Mouse (Mus musculus) CH12F3 (cell line): Measurements from ENCODE around the gene Rplp0.
"Not testable (repeated sequence)": the region's sequence is repeated elsewhere in the genome, so short reads cannot be mapped to it uniquely, and the experiment has no call there.

Experiments
- in situ Hi-C: fragments of 300-500 bp; cut with MboI; formaldehyde crosslinking; loops from 2 replicates; pipeline ENCODE4 v1.14.3; 2020; ENCODE audit warnings: low sequenced_read_pairs

The Rplp0 gene

GRCm38 (mm10) chr5:115559237-115560101, at the start of gene Rplp0:
Gene Rplp0, plus strand, starts transcription at chr5:115559467.
- in situ Hi-C loops, result no loop called here

- in situ Hi-C loops, result no loop called here
These were observed 49.2 kb upstream of the Rplp0 start for GRCm38 (mm10) chr5:115509790-115510689.

GRCm38 (mm10) chr5:115512375-115512774, 46.9 kb upstream of the Rplp0 start:
- in situ Hi-C loops, result no loop called here

GRCm38 (mm10) chr5:115513246-115513645, 46.0 kb upstream of the Rplp0 start:
- in situ Hi-C loops, result no loop called here

GRCm38 (mm10) chr5:115513721-115514120, 45.5 kb upstream of the Rplp0 start:
- in situ Hi-C loops, result no loop called here

- in situ Hi-C loops, result no loop called here
These were observed 44.9 kb upstream of the Rplp0 start for GRCm38 (mm10) chr5:115514346-115514745.

- in situ Hi-C loops, result no loop called here
These were observed 44.2 kb upstream of the Rplp0 start for GRCm38 (mm10) chr5:115514896-115515587.

GRCm38 (mm10) chr5:115516081-115516907, 43.0 kb upstream of the Rplp0 start:
- in situ Hi-C loops, result no loop called here

- in situ Hi-C loops, result no loop called here
These were observed 42.4 kb upstream of the Rplp0 start for GRCm38 (mm10) chr5:115516908-115517307.

- in situ Hi-C loops, result no loop called here
These were observed 41.8 kb upstream of the Rplp0 start for GRCm38 (mm10) chr5:115517501-115517900.

GRCm38 (mm10) chr5:115518214-115518613, 41.1 kb upstream of the Rplp0 start:
- in situ Hi-C loops, result not testable (repeated sequence)

- in situ Hi-C loops, result no loop called here
These were observed 38.9 kb upstream of the Rplp0 start for GRCm38 (mm10) chr5:115520325-115520869.

GRCm38 (mm10) chr5:115521553-115522461, 37.5 kb upstream of the Rplp0 start:
- in situ Hi-C loops, result no loop called here

GRCm38 (mm10) chr5:115522531-115522930, 36.7 kb upstream of the Rplp0 start:
- in situ Hi-C loops, result no loop called here

GRCm38 (mm10) chr5:115522981-115523499, 36.2 kb upstream of the Rplp0 start:
- in situ Hi-C loops, result no loop called here

GRCm38 (mm10) chr5:115523971-115524370, 35.3 kb upstream of the Rplp0 start:
- in situ Hi-C loops, result no loop called here

GRCm38 (mm10) chr5:115524471-115524870, 34.8 kb upstream of the Rplp0 start:
- in situ Hi-C loops, result no loop called here

- in situ Hi-C loops, result no loop called here
These were observed 33.9 kb upstream of the Rplp0 start for GRCm38 (mm10) chr5:115525416-115525815.

GRCm38 (mm10) chr5:115525943-115526342, 33.3 kb upstream of the Rplp0 start:
- in situ Hi-C loops, result no loop called here
